Mouse (Mus musculus) retina, postnatal 1 day (tissue): ENCODE data around the gene Ercc2.
A peak's percentile ranks its signal among the peaks of the same experiment; 100 is the strongest.

Experiments
- DNase-seq: peaks from one replicate; pipeline ENCODE4 v3.0.0-alpha.2; 2012

The Ercc2 gene

GRCm38 (mm10) chr7:19359892-19360641 lies 21.7 kb upstream of the Ercc2 start:
- DNase-seq, result peak; percentile 91

- DNase-seq, result peak; percentile 92
These were observed 20.9 kb upstream of the Ercc2 start for GRCm38 (mm10) chr7:19360944-19361343.

DNA sequence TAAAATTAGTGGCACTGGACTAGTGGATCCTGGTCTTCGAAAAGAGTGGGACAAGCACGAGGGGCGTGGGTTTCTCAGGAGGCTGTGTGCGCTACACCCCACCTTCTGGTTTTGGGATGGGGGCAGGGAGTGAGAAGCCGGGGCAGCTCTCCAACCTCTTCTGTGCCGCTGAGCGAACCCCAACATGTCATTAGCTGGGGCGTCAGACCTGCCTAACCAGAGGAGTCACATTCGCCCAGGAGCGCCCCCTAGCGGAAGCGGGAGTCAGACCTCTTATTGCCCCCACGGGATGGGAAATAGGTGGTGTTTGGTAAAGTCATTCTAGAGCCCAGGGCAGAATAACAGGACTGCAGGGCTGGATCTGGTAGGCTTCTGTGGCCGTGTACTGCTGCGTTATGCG lies 20.1 kb upstream of the Ercc2 start:
- DNase-seq, result peak; percentile 72

DNA sequence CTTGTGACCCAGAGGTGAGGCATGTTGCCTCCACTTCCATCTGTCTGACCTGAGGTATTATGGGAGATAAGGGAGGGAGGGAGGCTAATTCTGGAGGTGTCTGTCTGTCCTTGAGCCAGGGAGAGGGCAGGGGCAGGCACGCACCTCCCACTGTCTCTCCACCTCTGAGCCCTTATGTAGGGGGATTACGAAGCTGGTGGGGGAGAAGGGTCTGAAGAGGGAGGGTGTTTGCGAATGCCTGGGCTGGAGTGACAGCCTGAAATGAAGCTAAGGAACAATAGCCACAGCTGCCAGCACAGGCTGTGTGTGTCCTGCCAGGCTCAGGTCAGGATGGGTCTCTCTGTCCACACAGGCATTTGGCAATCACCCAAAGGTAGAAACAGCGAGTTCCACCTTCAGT lies 19.5 kb upstream of the Ercc2 start:
- peak; percentile 71 for DNase-seq

DNA sequence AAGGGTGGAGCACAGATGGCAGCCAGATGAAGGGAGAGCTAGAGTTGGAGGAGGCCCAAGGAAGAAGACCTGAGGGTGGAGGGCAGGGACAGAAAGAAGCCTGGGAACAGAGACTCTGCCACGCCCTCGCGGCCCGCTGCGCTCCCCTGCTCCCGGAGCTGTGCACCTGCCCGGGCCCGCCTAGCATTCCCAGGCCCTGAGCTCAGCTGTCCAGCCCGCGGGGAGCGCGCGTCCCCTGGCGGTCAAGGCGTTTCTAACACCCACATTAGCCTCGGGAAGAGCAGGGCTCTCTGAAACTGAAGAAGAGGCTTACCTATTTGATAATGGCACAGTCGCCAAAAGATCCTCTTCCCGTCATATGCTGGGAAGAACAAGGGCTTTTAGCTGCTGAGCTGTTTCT lies 17.9 kb upstream of the Ercc2 start:
- peak; percentile 78 for DNase-seq

DNA sequence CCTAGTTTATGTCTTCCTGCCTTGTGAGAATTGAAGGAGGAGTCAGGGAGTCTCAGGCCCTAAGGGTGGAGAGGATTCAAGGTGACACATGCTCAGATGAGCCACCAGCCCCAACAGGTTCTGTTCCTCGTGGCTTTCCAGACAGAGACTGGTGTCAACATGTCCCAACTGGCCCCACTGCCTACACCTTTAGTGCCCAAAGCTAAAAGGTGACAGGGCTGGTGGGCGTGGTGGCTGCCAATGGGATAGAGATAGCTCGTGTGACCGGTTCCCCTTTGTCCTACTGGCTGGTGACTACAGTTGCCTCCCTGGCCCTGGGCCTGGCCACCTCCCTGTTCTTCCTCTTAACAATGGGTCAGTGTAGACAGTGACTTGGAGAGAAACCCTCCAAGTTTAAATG lies 16.4 kb upstream of the Ercc2 start:
- DNase-seq, result no peak

- no peak for DNase-seq
These were observed 13.4 kb upstream of the Ercc2 start for GRCm38 (mm10) chr7:19368380-19368779.

- DNase-seq, result peak; percentile 82
These were observed 11.9 kb upstream of the Ercc2 start for GRCm38 (mm10) chr7:19369823-19370425.

GRCm38 (mm10) chr7:19373367-19373766 lies 8.4 kb upstream of the Ercc2 start:
- no peak for DNase-seq

- no peak for DNase-seq
These were observed 6.4 kb upstream of the Ercc2 start for GRCm38 (mm10) chr7:19375368-19375767.

DNA sequence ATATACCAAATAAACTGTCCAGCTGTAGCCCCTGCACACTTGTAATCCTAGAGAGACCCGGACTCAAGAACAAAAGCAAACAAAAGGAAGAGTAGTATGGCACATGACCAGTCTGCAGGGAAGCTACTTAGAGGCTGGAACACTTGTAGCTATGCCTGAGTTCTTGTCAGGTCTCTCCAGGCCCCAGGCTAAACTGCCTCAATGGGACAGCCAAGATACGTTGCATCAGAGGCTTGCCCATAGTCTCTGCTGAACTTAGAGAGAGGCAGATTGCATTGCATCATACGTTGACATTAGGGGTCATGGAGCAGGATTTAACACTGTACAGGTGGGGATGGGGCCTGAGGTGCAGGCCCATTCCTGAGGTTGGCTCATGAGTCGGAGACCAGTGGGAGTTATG lies 5.8 kb upstream of the Ercc2 start:
- DNase-seq, result no peak

DNA sequence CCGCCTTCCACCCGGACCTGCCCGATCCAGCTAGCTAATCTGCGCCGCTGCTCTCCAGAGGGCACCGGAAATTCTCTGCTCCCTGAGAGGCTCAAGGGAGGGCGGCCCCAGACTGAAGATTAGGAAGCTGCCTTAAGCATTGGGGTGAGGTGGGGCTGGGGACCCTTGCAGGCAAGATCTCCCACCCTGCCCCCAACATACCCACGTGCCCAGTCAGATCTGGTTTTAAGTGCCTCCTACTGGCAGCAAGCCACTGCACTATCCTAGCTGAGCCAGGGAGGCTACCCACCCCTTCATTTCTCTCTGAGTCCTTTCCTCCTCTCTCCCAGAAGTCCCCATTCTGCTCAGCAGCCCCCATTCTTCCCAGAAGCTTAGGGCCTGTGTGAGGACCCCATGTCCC lies 3.8 kb upstream of the Ercc2 start:
- DNase-seq, result peak; percentile 60

DNA sequence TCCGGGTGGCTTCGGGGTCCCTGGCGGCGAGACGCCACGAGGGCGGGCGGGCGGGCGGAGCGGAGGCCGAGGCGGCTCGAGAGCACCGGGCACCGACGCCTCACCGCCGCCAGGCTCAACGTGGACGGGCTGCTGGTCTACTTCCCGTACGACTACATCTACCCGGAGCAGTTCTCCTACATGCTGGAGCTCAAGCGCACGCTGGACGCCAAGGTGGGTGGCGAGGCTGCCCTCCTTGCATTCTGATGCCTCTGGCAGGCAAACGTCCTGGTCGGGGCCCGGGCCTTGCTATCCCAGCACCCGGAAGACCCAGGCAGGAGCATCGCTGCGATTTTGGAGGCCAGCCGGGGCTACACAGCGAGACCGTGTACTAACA lies 344 bp downstream of the Ercc2 start:
- DNase-seq, result no peak

- no peak for DNase-seq
These were observed 1.9 kb downstream of the Ercc2 start for GRCm38 (mm10) chr7:19383708-19384107.

- DNase-seq, result peak; percentile 93
These were observed 7.0 kb downstream of the Ercc2 start for GRCm38 (mm10) chr7:19388699-19389413.

GRCm38 (mm10) chr7:19394484-19394883 lies 12.7 kb downstream of the Ercc2 start:
- no peak for DNase-seq

DNA sequence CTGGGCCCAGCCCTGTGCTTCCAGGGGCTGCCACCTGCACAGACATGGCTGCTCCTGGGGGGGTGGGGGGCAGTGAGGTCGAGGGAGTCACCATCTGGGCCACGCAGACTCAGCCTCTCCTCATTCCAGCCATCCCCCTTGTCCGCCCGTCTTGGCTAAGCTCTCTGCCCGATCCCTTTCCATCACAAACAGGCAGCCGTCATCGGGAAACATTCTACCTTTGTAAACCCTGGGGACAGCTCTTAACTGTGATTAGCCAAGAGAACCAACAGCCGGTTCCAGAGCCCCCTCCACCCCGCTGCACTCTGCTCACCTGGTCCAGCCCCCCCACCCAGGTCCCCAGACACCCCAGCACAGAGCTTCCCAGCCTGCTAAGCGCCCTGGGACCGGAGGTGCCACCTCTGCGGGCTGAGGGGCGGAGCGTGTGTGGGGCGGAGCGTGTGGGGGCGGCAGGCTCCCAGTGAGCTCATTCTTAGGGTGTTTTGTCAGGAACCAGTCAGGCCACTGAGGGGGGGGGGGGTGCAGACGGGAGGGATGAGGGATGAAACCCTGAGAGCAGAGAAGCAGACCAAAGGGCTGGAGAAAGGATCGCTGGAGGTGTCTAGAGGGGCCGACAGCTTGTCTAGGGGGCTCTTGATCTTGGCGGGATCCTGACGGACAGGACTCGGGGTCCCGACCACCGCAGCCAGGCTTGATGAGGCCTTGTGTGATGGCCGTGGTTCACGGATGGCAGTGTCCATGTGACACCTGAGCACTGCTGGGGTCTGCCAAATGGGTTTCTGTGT lies 17.9 kb downstream of the Ercc2 start:
- peak; percentile 82 for DNase-seq

DNA sequence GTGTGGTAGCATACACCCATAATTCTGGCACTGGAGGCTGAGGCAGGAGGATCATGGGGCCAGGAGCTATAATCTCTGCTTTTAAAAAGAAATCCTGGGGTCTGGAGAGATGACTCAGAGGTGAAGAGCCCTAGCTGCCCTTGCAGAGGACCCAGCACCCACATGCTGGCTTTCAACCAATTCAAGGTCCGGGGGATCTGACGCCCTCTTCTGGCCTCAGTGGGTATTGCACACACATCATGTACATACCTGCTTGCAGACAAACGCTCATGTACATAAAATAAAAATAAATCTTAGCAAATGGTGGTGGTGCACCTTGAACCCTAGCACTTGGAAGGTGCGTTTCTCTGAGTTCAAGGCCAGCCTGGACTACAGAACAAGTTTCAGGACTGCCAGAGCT lies 19.1 kb downstream of the Ercc2 start:
- DNase-seq, result no peak

DNA sequence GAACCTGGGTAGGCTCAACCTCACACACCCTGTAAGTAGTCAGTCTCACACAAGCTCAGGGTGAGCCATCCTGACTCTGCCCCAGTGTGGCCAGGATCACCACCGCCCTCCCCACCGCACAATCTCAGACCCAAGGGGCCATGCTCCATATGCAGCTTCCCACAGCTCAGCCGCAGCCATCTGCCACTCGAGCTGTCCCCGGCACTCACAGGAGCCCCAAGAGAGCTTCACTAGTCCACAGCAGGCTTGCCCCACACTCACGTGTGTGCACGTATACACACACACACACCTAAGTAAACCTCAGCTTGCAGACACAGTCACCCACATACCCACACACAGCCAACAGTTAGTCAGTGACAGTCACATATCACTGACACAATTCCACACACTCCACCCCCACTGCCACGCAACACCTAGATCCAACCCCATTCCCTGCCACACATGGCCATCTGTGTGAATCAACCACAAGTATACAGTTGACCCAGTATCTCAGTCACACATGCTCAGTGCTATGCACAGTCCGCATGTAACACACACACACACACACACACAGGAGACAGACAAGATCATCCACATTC lies 20.8 kb downstream of the Ercc2 start:
- DNase-seq, result peak; percentile 65

GRCm38 (mm10) chr7:19403731-19404296 lies 22.0 kb downstream of the Ercc2 start, which contains the start of gene Klc3:
Gene Klc3 (minus strand): TSS chr7:19404104.
- DNase-seq, result peak; percentile 65

DNA sequence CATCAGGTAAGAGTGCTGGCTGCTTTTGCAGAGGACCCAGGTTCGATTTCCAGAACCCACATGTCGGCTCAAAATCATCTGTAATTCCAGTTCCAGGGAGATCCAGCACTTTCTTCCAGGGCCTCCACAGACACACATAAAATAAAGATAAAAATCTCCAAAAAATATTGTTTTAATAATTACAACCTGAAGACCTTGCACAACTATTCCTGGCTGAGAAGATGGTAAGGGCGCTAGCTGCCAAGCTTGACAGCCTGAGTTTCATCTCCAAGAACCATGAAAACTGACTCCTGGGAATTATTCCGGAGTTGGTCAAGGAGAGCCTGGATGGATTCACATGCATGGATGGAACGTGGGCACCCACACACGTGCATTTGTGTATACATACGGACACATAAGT lies 22.7 kb downstream of the Ercc2 start, which contains the start of gene Ckm:
Gene Ckm (plus strand): TSS at position 301 of the 400 bp plus-strand sequence.
- no peak for DNase-seq

- DNase-seq, result peak; percentile 86
These were observed 23.6 kb downstream of the Ercc2 start for GRCm38 (mm10) chr7:19405417-19405816.
